Mouse (Mus musculus) megakaryocyte progenitor cell, adult 5-6 weeks (primary cell): ENCODE measurements at regions not wholly inside any gene's neighbourhood (a gene's known extent, or its start where the extent isn't known, plus 50 kb on each side); places are given as distances from the start of the nearest gene placed in this dataset.

Experiments used
- ATAC-seq: replicated peaks from 2 replicates; pipeline ENCODE4 v1.8.0; 2016; ENCODE audit warnings: mild to moderate bottlenecking, moderate TSS enrichment, inconsistent platforms; ENCODE audit not compliant: poor library complexity

DNA sequence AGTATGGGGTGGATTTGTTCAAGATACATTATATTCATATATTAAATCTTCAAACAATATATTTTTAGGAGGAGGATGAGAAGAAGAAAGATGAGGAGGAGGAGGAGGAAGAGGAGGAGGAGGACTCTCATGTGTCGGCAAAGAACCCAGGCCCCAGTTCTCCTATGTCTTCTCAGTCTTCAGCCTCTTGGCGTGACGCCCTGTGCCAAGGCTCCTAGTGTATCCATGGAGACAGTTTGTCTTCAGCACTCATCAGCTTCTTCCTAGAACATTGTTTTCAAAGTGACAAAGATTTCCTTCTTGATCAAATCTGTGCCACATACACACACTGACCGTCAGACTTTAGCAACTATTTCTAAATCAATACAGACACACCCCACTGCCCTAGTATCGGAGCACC, 156.4 kb upstream of the Tox3 start:
- ATAC-seq: no peak

DNA sequence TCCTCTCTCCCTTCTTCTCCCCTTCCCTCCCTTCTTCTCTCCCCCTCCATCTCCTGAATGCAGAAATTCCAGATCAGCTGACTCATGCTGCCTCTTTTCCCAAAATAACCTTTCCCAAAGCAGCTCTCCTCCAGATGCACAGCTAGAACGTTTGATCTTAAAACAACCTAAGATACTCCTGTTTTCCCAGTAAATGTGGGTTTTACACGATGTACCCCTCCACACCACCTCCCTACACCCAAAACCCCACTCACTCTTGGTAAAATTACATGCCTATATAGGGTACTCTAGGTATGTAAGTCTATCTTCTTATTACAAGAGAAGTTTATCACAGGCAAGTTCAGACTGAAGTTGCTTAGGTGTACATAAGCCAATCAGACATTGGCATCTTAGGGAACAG, 155.2 kb upstream of the Tox3 start:
- no peak for ATAC-seq

DNA sequence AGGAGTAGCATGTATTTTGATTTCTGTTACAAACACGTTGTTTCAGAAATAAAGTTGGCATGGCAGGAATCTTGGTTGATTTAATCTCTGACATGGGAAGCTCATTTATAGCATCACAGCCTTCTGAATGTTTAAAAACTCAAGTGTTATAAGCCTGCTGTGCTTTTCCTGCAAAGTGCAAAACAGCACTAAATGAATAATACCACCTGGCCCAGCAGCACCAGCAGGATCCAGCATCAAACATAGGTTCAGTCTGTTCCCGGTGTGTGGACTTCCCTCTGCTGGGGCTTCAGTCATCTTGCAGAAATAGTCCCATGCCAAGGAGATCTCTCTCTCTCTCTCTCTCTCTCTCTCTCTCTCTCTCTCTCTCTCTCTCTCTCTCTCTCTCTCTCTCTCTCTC, 154.7 kb upstream of the Tox3 start:
- ATAC-seq: no peak

DNA sequence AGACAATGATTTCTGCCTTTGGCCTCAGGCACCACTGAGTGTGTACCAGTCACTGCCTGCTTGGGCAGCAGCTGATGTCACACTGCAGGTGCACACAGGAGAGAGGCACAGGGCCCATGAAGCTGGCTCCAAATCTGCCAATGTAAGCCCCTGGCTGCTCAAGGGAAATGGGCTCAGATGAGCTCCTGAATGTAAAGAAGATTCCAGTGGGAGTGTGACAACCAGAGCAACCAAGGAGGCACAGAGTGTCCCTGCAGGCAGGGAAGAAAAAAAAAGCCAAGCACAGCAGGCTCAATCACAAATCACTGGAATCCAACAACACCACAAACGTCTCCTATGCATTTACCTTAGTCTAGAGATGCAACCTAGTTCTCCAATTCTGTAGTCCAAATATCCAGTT, 151.2 kb upstream of the Tox3 start:
- no peak for ATAC-seq

DNA sequence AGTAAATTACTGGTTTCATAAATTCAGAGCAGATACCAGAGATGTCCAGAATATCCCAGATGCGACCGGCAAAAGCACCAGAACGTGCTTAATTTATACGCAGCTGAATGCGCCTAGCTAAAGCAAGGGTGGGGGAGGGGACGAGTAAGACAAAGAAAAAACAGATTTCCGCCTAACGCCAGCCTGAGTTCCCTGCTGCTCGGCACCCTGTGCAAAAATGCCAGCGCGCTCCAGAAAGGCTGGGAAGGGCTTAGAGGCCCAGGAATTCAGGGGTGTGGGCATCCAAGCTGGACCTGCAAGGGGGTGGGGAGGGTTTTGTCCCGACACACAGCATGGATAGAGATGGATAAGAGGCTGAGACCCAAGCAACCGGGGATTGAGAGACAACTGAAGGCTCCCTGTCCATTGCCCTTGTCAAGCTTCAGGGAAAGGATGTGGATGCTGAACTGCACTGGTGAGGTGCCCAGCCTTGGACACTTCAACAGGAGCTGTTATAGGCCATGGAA, 148.6 kb upstream of the Tox3 start:
- no peak for ATAC-seq

DNA sequence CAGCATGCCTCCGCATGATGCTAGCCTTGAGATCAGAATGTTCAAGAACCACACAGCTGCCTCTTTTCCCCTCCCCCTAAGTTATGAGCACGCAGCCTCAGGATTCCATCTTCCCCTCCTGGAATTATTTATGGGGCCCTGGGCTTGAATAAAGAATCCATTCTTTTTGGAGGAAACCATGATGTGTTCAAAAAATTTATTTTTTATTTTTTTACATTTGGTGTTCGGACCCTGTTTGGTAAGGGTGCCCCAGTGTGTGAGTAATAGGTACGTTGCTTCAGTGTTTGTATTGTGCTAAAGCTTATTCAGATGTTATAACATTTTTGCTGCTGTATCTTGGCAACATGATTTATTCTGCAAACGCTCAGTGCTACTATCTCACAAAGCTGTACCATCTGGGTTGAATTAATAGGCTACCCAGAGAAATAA, 147.8 kb upstream of the Tox3 start:
- no peak for ATAC-seq

DNA sequence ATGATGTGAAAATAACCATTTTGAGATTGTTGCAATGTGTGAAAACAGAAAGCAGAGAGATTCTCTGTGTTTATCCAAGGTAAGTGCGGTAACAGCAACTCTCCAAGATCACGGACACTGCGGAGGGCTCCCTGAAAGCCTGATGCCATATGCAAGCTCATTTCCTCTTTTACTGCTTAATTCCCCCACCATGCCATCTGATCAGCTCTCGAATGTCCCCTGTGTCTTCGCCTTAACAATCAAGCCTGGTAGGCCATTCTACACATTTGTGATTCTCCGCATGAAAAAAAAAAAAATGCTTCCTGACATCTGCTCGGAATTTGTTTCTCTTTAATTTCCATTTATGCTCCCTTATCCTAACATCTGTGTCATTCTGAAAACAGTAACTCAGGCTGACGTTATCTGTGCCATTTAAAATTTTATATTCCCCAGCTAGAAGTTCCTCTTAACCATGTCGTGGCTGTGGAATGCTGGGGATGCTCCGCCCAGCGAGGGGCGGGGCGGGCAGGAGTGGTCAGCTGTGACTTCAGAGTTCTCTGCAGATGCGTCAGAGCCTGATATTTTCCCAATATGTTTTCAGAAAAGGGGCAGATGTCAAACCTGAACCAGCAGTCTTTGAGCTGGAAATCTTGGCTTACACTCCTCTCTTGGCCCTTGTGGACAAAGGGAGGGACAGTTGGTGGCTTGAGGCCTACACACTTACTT, 144.5 kb upstream of the Tox3 start:
- no peak for ATAC-seq

DNA sequence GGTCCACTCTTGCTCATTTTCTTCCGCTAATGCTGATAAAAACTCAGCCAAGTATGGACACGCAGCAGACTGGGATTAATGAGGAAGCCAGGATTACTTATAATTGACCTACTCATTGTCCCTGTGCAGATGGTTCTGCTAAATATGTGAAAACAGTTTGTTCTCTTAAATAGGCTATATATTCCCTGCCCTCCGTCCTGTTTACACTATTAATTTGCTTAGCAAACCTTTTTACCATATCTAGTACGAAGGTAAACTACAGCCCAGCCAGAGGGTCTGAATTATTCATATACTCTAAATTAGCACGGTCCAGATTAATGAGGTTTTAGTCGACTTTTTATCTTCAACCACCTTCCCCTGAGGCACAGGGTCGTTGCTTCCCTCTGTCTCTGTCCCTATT, 143.5 kb upstream of the Tox3 start:
- ATAC-seq: no peak

DNA sequence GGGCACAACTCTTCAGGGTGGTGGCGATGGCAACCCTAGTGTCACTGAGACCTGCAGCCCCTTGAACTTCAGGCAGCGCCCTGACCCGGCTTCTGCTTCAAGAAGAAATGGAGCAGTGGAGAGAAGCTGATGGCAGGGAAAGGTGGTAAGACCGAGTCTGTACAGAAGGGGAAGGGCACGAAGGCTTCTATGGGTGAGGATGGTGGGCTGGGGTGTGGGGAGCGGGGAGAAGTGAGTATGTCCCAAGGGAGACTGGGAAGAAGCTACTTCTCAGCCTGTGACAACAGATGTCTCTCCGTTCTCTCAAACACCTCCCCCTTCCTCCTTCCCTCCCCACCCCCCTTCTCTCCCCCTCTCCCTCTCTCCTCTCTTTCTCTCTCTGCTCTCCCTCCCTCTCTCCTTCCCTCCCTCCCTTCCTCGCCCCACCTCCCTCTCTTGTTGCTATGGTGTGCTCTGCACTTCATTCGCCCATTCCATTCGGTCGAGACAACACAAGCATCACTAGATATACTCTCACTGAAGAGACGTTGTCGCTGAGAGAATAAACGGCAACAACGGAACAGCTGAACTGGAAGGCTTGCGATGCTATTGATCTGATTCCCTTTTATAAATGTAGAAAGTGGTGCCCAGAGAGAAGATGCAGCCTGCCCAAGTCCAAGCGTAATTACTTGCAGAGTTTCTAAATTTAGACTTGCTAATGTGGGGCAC, 142.7 kb upstream of the Tox3 start:
- ATAC-seq: no peak

DNA sequence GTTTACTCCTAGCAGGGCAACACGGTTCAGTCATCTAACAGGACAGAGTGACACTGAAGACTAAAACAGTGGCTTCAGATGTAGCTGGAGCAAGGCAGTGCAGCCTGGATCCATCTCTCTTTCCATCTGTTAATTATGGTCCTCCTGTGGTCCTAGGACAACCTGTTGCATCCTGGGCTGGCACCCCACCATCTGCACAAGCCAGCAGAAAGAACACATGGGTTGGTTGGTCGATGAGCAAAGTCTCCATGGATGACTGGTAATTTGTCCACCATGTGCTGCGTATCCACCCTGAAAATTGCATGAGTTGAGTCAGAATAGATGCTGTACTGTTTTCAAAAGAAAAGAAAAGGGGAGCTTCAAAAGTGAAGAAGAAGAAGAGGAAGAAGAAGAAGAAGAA, 138.4 kb upstream of the Tox3 start:
- ATAC-seq: no peak

DNA sequence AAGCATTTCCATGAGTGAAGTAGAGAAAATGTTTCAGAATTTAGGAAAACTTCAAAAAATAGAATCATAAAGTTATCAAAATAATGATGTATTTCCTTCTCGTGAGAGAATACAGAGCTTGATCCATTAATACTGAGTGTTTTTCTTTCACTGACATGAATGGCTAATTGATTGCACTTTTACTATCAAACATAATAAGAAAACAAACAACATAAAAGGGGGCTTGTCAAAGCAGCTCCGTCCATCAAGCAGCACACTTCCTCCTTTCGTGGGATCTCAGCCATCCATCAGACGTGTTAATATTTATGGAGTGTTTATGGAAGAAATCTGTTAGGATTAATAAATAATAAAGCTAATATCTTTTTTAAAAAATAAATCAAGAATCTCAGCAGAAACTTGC, 130.0 kb upstream of the Tox3 start:
- no peak for ATAC-seq

DNA sequence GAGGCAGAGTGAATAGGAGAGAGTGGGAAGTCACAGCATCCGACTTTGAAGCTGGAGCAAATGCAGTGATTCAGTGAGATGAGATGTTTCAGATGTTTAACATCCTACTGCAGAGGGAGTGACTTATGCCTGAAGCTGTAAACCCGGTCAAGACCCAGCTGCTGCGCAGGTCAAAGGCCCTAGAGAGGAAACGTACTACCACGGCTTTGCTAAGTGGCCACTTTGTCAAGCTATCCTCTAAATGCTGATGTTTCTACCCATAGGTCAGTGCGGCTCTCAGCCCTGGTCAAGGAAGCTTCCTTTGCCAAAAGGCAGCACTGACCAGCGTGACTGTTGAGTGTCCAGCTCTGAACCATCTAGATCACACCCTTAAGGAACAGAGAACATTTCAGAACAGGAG, 125.9 kb upstream of the Tox3 start:
- ATAC-seq: no peak

DNA sequence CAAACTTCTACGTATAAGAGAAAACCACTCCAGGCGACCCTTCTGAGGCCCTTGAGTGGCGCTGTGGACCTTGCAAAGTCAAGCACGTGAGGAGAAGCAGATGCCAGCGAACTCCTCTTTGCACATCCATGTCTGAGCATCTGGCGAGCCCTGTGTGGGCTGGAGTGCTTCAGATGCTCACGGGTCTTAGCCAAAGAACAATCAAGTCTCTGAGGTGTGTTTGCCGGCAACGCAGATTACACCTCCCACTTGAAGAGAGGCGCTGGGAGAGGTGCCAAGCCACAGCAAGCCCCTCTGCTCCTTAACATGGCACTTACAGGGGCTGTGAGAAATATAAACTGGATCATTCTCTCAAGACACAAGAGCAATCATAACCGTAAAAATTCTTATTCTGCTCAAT, 122.7 kb upstream of the Tox3 start:
- ATAC-seq: no peak

DNA sequence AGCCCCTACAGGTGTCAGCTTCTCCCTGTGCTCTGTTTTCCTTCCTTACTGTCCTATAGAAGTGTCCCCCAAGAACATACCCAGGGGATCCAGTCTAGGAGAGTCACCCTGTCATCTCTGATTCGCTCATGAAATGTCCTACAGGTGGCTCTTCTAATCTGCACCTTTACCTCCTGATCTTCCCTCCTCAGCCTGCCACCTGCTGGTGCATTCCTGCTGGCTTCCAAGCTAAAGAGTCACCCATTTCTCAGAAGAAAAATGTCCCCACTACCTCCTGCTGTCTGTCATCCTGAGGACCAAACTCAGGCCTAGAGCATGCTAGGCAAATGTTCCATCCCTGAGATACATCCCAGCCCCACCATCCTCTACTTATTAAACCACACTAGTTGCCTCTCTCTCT, 115.6 kb upstream of the Tox3 start:
- ATAC-seq: no peak

DNA sequence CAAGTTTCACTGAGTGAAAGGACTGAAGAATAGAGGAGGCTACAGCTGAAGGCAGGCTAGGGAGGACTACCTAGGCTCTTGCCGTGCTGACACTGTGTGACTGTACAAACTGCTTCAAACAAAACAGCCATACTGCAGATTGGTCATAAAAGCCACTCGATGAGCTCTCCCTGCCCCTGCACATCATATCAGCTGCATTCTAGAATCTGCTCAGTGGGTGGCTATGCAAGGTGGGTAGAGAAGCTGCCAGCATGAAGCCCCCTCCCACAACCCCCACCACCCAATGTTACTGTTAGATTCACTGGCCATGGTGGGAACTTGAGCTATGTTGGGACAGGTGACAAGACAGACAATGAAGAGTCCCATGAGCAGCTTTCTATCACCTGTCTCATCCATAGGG, 107.2 kb upstream of the Tox3 start:
- no peak for ATAC-seq

DNA sequence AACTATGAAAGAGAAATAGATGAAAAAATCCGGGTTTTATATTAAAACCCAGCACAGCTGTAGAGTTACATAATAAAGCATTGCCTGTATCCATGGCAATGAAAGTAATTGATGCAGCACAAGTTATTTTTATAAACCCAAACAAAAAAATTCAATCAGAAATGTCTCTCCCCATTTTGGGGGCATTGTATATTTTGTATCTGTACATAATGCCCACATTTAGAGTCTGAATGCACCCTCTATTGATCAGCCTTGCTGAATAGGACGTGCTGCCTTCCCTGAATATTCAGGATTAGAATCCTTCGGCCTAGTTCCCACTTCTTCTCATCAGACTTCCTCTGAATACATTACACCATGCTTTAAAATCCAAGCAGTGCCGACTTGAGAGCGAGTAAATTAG, 106.0 kb upstream of the Tox3 start:
- no peak for ATAC-seq

DNA sequence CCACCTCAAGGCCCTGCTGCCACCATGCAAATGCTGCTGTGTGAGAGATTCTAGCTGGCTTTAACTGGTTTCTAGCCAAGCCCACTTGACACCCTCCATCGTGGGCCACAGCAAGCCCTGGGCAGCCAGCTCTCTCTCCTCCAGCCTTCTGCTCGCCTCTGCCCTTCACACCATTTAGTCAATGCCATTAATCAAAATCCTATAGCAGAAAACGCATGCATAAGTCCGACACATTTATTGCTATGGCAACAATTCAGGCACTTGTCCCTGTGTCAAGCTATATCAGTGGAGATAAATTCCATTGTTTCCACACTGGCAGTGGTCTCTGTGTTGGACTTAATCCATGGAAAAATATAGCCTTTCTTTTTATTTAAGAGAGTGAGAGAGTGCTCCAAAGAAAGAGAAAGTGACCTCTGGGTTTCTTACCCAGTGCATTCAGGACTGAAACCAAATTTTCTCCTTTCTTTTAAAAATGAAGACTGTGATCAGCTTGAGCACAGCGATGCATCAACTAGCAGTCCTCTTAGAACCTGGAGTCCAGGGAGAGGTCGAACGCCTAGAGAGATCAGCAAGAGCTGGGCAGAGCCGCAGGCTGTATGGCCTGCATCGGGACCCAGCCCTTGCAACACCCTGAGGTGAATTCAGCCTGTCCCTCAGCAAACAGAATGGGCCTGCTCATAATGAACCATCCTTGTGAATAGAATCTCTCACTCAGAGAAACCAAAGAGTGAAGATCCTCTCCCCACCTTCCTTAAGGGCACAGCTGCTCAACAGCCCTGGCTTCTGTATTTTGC, 93.1 kb upstream of the Tox3 start:
- ATAC-seq: no peak

DNA sequence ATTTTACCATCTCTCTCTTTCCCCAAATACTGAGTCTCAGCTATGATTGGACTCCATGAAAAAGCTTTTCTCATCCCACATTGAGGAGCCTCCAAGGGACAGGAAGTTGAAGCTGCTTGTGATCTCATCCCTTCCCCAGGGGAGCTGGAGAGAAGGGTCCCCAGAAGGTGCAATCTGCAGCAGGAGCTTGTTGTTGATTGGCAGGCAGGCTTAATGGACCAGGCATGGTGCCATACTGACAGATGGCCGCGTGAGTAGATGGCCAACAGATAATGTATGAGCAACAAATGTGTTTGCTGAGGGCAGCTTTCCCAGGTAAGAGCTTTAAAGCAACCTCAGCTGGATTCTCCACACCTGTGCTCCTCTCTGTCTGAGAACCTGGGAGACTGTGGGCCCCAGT, 65.9 kb upstream of the Tox3 start:
- no peak for ATAC-seq
